Mouse (Mus musculus): Measurements from ENCODE around the gene Rin3. TPM values are rescaled to one million over a fixed set of nuclear protein-coding genes. Genes with fewer than 3 reads are reported as not detected.

The Rin3 gene
- polyA plus RNA-seq, 1 experiment = 16.7 TPM

- H3K79me3 ChIP-seq (ENCODE audit: low read depth) = no peaks in the 10 kb centered on the region
- no peak for TF ChIP-seq MYOG (IDR thresholded peaks at IDR 0.05; ENCODE audit: control insufficient read depth, extremely low read depth, insufficient read length)
- no peak for TF ChIP-seq CEBPB (IDR thresholded peaks at IDR 0.05; ENCODE audit: low read depth)
- no peak for TF ChIP-seq CTCF (IDR thresholded peaks at IDR 0.05; ENCODE audit: control insufficient read depth, insufficient read depth, insufficient read length)
- TF ChIP-seq USF1 (IDR thresholded peaks at IDR 0.05; ENCODE audit: low read depth) = no peak
- no peak for TF ChIP-seq MYOD1 (IDR thresholded peaks at IDR 0.05; ENCODE audit: control insufficient read depth, insufficient read length, low read depth)
- TF ChIP-seq MAX (IDR thresholded peaks at IDR 0.05) = no peak
- no peak for TF ChIP-seq FOSL1 (IDR thresholded peaks at IDR 0.05; ENCODE audit: insufficient read depth, low read length, poor library complexity, severe bottlenecking)
- no peak overlapping the region for H3K4me3 ChIP-seq (ENCODE audit: insufficient read depth, poor library complexity, severe bottlenecking)
- H3K36me3 ChIP-seq (ENCODE audit: control insufficient read depth, insufficient read depth) = peaks cover 11% of the 10 kb centered on the region
- no peaks in the 10 kb centered on the region for H3K79me2 ChIP-seq (ENCODE audit: control insufficient read depth, insufficient read depth)
- H3ac ChIP-seq (ENCODE audit: control insufficient read depth, insufficient read length, low read depth) = no peak overlapping the region
- no peaks in the 10 kb centered on the region for H3K27me3 ChIP-seq (ENCODE audit: control insufficient read depth, insufficient read depth, insufficient read length)
Observed at GRCm38 (mm10) chr12:102355784-102356183, 72.9 kb downstream of the Rin3 start.

GRCm38 (mm10) chr12:102356781-102357180 is 73.9 kb downstream of the Rin3 start:
- Histone ChIP-seq H3K4me3 (ENCODE audit: insufficient read depth, poor library complexity, severe bottlenecking) (no peak overlapping the region), H3K27me3 (ENCODE audit: control insufficient read depth, insufficient read depth, insufficient read length) (no peaks in the 10 kb centered on the region), H3ac (ENCODE audit: control insufficient read depth, insufficient read length, low read depth) (no peak overlapping the region), H3K79me2 (ENCODE audit: control insufficient read depth, insufficient read depth) (no peaks in the 10 kb centered on the region), H3K36me3 (ENCODE audit: control insufficient read depth, insufficient read depth) (peaks cover 18% of the 10 kb centered on the region), H3K79me3 (ENCODE audit: low read depth) (no peaks in the 10 kb centered on the region)
- TF ChIP-seq MAX (IDR thresholded peaks at IDR 0.05) (no peak), MYOD1 (IDR thresholded peaks at IDR 0.05; ENCODE audit: control insufficient read depth, insufficient read length, low read depth) (no peak), MYOG (IDR thresholded peaks at IDR 0.05; ENCODE audit: control insufficient read depth, extremely low read depth, insufficient read length) (no peak), CEBPB (IDR thresholded peaks at IDR 0.05; ENCODE audit: low read depth) (no peak), FOSL1 (IDR thresholded peaks at IDR 0.05; ENCODE audit: insufficient read depth, low read length, poor library complexity, severe bottlenecking) (no peak), CTCF (IDR thresholded peaks at IDR 0.05; ENCODE audit: control insufficient read depth, insufficient read depth, insufficient read length) (no peak), USF1 (IDR thresholded peaks at IDR 0.05; ENCODE audit: low read depth) (no peak)

GRCm38 (mm10) chr12:102359390-102359789 is 76.5 kb downstream of the Rin3 start:
- peaks cover 29% of the 10 kb centered on the region for H3K36me3 ChIP-seq (ENCODE audit: control insufficient read depth, insufficient read depth)
- H3ac ChIP-seq (ENCODE audit: control insufficient read depth, insufficient read length, low read depth) = no peak overlapping the region
- no peak overlapping the region for H3K4me3 ChIP-seq (ENCODE audit: insufficient read depth, poor library complexity, severe bottlenecking)
- no peaks in the 10 kb centered on the region for H3K79me3 ChIP-seq (ENCODE audit: low read depth)
- H3K79me2 ChIP-seq (ENCODE audit: control insufficient read depth, insufficient read depth) = no peaks in the 10 kb centered on the region
- TF ChIP-seq USF1 (IDR thresholded peaks at IDR 0.05; ENCODE audit: low read depth) = no peak
- TF ChIP-seq MYOG (IDR thresholded peaks at IDR 0.05; ENCODE audit: control insufficient read depth, extremely low read depth, insufficient read length) = no peak
- no peak for TF ChIP-seq MYOD1 (IDR thresholded peaks at IDR 0.05; ENCODE audit: control insufficient read depth, insufficient read length, low read depth)
- TF ChIP-seq FOSL1 (IDR thresholded peaks at IDR 0.05; ENCODE audit: insufficient read depth, low read length, poor library complexity, severe bottlenecking) = no peak
- TF ChIP-seq CEBPB (IDR thresholded peaks at IDR 0.05; ENCODE audit: low read depth) = no peak
- no peak for TF ChIP-seq CTCF (IDR thresholded peaks at IDR 0.05; ENCODE audit: control insufficient read depth, insufficient read depth, insufficient read length)
- no peak for TF ChIP-seq MAX (IDR thresholded peaks at IDR 0.05)
- H3K27me3 ChIP-seq (ENCODE audit: control insufficient read depth, insufficient read depth, insufficient read length) = no peaks in the 10 kb centered on the region

GRCm38 (mm10) chr12:102361189-102362161 is 78.6 kb downstream of the Rin3 start:
- Histone ChIP-seq H3K27me3 (ENCODE audit: control insufficient read depth, insufficient read depth, insufficient read length) (no peaks in the 10 kb centered on the region), H3K79me3 (ENCODE audit: low read depth) (no peaks in the 10 kb centered on the region), H3K36me3 (ENCODE audit: control insufficient read depth, insufficient read depth) (peaks cover 29% of the 10 kb centered on the region), H3K79me2 (ENCODE audit: control insufficient read depth, insufficient read depth) (no peaks in the 10 kb centered on the region), H3ac (ENCODE audit: control insufficient read depth, insufficient read length, low read depth) (no peak overlapping the region), H3K4me3 (ENCODE audit: insufficient read depth, poor library complexity, severe bottlenecking) (no peak overlapping the region)
- TF ChIP-seq FOSL1 (IDR thresholded peaks at IDR 0.05; ENCODE audit: insufficient read depth, low read length, poor library complexity, severe bottlenecking) (no peak), MYOG (IDR thresholded peaks at IDR 0.05; ENCODE audit: control insufficient read depth, extremely low read depth, insufficient read length) (no peak), MAX (IDR thresholded peaks at IDR 0.05) (no peak), USF1 (IDR thresholded peaks at IDR 0.05; ENCODE audit: low read depth) (no peak), CTCF (IDR thresholded peaks at IDR 0.05; ENCODE audit: control insufficient read depth, insufficient read depth, insufficient read length) (no peak), CEBPB (IDR thresholded peaks at IDR 0.05; ENCODE audit: low read depth) (no peak), MYOD1 (IDR thresholded peaks at IDR 0.05; ENCODE audit: control insufficient read depth, insufficient read length, low read depth) (no peak)

- Histone ChIP-seq H3K27me3 (ENCODE audit: control insufficient read depth, insufficient read depth, insufficient read length) (no peaks in the 10 kb centered on the region), H3K79me2 (ENCODE audit: control insufficient read depth, insufficient read depth) (no peaks in the 10 kb centered on the region), H3K79me3 (ENCODE audit: low read depth) (no peaks in the 10 kb centered on the region), H3ac (ENCODE audit: control insufficient read depth, insufficient read length, low read depth) (no peak overlapping the region), H3K36me3 (ENCODE audit: control insufficient read depth, insufficient read depth) (peaks cover 29% of the 10 kb centered on the region), H3K4me3 (ENCODE audit: insufficient read depth, poor library complexity, severe bottlenecking) (no peak overlapping the region)
- TF ChIP-seq CTCF (IDR thresholded peaks at IDR 0.05; ENCODE audit: control insufficient read depth, insufficient read depth, insufficient read length) (no peak), MYOD1 (IDR thresholded peaks at IDR 0.05; ENCODE audit: control insufficient read depth, insufficient read length, low read depth) (no peak), MYOG (IDR thresholded peaks at IDR 0.05; ENCODE audit: control insufficient read depth, extremely low read depth, insufficient read length) (no peak), CEBPB (IDR thresholded peaks at IDR 0.05; ENCODE audit: low read depth) (no peak), FOSL1 (IDR thresholded peaks at IDR 0.05; ENCODE audit: insufficient read depth, low read length, poor library complexity, severe bottlenecking) (no peak), USF1 (IDR thresholded peaks at IDR 0.05; ENCODE audit: low read depth) (no peak), MAX (IDR thresholded peaks at IDR 0.05) (no peak)
Observed at GRCm38 (mm10) chr12:102365016-102365415, 82.2 kb downstream of the Rin3 start.
